Mouse (Mus musculus): ENCODE data around the gene Trim60.

- TF ChIP-seq POLR2A (IDR thresholded peaks at IDR 0.05; ENCODE audit: control insufficient read depth, low read depth, low read length) (no peak), CTCF (IDR thresholded peaks at IDR 0.05; ENCODE audit: control insufficient read depth, insufficient read depth, insufficient replicate concordance, low read depth, low read length) (no peak)
Measured at GRCm38 (mm10) chr8:64962836-64963235, 55.5 kb downstream of the Trim60 start.
